ENCODE assay signal across 16 mouse cellular contexts in the genomic region with DNA sequence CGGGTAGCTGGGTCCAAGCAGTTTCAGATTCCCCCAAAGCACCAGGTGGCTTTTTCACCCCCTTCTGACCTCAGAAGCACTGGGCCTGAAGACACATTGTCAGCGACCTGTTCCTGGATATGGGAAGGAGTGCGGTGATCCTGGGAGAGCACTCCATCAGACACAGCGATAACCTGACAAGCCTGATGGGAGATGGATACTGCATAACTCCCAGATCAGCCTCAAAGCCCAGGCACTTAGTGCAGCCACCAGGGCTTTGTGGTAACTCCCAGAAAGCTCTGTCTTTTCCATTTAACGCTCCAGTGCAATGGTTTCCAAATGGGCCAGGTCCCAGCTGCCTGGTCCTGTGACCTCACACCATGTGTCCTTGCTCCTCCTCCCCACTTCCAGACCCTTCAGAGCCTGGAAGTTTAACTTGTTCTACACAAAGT.
A peak's percentile ranks its signal among the peaks of the same experiment; 100 is the strongest.
DNase-seq lines count a peak whose midpoint lies in the region; ATAC-seq and TF ChIP-seq lines count a peak whose summit lies in the region.
"Had no signal": no experiment of that assay in that cellular context is flagged by ENCODE, and none has a peak within 500 bp of the region (broad histone marks: within the 10 kb centered on the region; RNA-seq: fewer than 3 reads in every experiment).

No protein-coding gene starts in this region.

- WGBS in forebrain, embryonic 10.5 days = 54% methylated on average over 5 of the region's 5 CpGs
- 55% methylated on average over 5 of the region's 5 CpGs for WGBS in forebrain, postnatal 0 days
- WGBS in kidney, adult 2 months = 33% methylated on average over 5 of the region's 5 CpGs
- 20% methylated on average over 5 of the region's 5 CpGs for WGBS in neural tube, embryonic 13.5 days
- WGBS in forebrain, embryonic 15.5 days = 50% methylated on average over 5 of the region's 5 CpGs

- H3K9ac ChIP-seq in forebrain, postnatal 0 days = no peak overlapping the region
- H3K9ac ChIP-seq in neural tube, embryonic 13.5 days = no peak overlapping the region
- no peak overlapping the region for H3K9ac ChIP-seq in forebrain, embryonic 15.5 days (replicated peaks)
- H3K9ac ChIP-seq: liver, embryonic 12.5 days; lung, embryonic 15.5 days had no signal

- TF ChIP-seq CTCF in forebrain, postnatal 0 days (IDR thresholded peaks at IDR 0.05; ENCODE audit: low read depth) = no peak
- TF ChIP-seq CTCF in kidney, adult 2 months (conservative IDR thresholded peaks at IDR 0.05; ENCODE audit: insufficient read depth, insufficient read length, low read depth, low read length) = no peak

- H3K27me3 ChIP-seq in forebrain, embryonic 10.5 days (ENCODE audit: poor library complexity, severe bottlenecking) = no peaks in the 10 kb centered on the region
- no peaks in the 10 kb centered on the region for H3K27me3 ChIP-seq in forebrain, postnatal 0 days (ENCODE audit: insufficient read depth, low read length)
- H3K27me3 ChIP-seq in kidney, adult 2 months (replicated peaks; ENCODE audit: control insufficient read depth, insufficient read depth, low read length) = no peaks in the 10 kb centered on the region
- no peaks in the 10 kb centered on the region for H3K27me3 ChIP-seq in neural tube, embryonic 13.5 days
- H3K27me3 ChIP-seq in forebrain, embryonic 15.5 days = no peaks in the 10 kb centered on the region
- H3K27me3 ChIP-seq: liver, embryonic 12.5 days; lung, embryonic 15.5 days had no signal

- no peak overlapping the region for H3K4me2 ChIP-seq in forebrain, postnatal 0 days (ENCODE audit: low read depth)
- no peak overlapping the region for H3K4me2 ChIP-seq in neural tube, embryonic 13.5 days
- H3K4me2 ChIP-seq in forebrain, embryonic 15.5 days (replicated peaks) = no peak overlapping the region
- H3K4me2 ChIP-seq: liver, embryonic 12.5 days; lung, embryonic 15.5 days had no signal

- peaks cover 28% of the 10 kb centered on the region for H3K4me1 ChIP-seq in forebrain, embryonic 10.5 days
- no peaks in the 10 kb centered on the region for H3K4me1 ChIP-seq in forebrain, postnatal 0 days (ENCODE audit: insufficient read depth)
- no peaks in the 10 kb centered on the region for H3K4me1 ChIP-seq in kidney, adult 2 months (ENCODE audit: control insufficient read depth, insufficient read depth, low read length)
- peaks cover 11% of the 10 kb centered on the region for H3K4me1 ChIP-seq in neural tube, embryonic 13.5 days (replicated peaks)
- H3K4me1 ChIP-seq in forebrain, embryonic 15.5 days = no peaks in the 10 kb centered on the region
- H3K4me1 ChIP-seq: liver, embryonic 12.5 days; lung, embryonic 15.5 days had no signal

- ATAC-seq in forebrain, postnatal 0 days = no peak
- peak; percentile 75 for ATAC-seq in neural tube, embryonic 13.5 days (ENCODE audit: low read depth)
- no peak for ATAC-seq in forebrain, embryonic 15.5 days (replicated peaks)
- ATAC-seq: liver, embryonic 12.5 days had no signal

- no peak for TF ChIP-seq POLR2A in kidney, adult 2 months (IDR thresholded peaks at IDR 0.05; ENCODE audit: low read depth, low read length)

- DNase-seq in forebrain, embryonic 10.5 days (ENCODE audit: extremely low spot score, low spot score) = no peak
- no peak for DNase-seq in forebrain, postnatal 0 days
- DNase-seq in kidney, postnatal 4 days = peak; percentile 57 to 69
- DNase-seq in kidney, adult 2 months = no peak
- peak; percentile 55 for DNase-seq in forelimb bud, embryonic 11.5 days (ENCODE audit: low read depth, low spot score)
- no peak for DNase-seq in layer of hippocampus, postnatal 25 days (ENCODE audit: extremely low spot score in 1 of 2, low spot score in 1 of 2)
- DNase-seq: cerebellum, adult 11 months; gastrocnemius, postnatal 25 days; heart, postnatal 14 days; right cerebral cortex, postnatal 14 days had no signal

- H3K36me3 ChIP-seq in forebrain, embryonic 10.5 days (replicated peaks) = no peaks in the 10 kb centered on the region
- no peaks in the 10 kb centered on the region for H3K36me3 ChIP-seq in forebrain, postnatal 0 days (ENCODE audit: insufficient read depth)
- no peaks in the 10 kb centered on the region for H3K36me3 ChIP-seq in kidney, adult 2 months (ENCODE audit: control insufficient read depth, insufficient read depth, low read length)
- H3K36me3 ChIP-seq in neural tube, embryonic 13.5 days = peaks cover 4% of the 10 kb centered on the region; the same call in 1 of the 2 replicates
- H3K36me3 ChIP-seq in forebrain, embryonic 15.5 days = no peaks in the 10 kb centered on the region
- H3K36me3 ChIP-seq: liver, embryonic 12.5 days; lung, embryonic 15.5 days had no signal

- no peak overlapping the region for H3K4me3 ChIP-seq in forebrain, embryonic 10.5 days
- no peak overlapping the region for H3K4me3 ChIP-seq in forebrain, postnatal 0 days (ENCODE audit: low read depth, low read length)
- no peak overlapping the region for H3K4me3 ChIP-seq in kidney, adult 2 months (ENCODE audit: insufficient read depth, low read depth, low read length)
- no peak overlapping the region for H3K4me3 ChIP-seq in neural tube, embryonic 13.5 days
- H3K4me3 ChIP-seq in forebrain, embryonic 15.5 days = no peak overlapping the region
- H3K4me3 ChIP-seq: heart, embryonic 10.5 days; layer of hippocampus, adult 2 months; liver, embryonic 12.5 days; lung, embryonic 15.5 days had no signal

- H3K27ac ChIP-seq in forebrain, embryonic 10.5 days = 0 out of 2 replicates have a peak overlapping the region, but pooled peaks have one; percentile 35
- no peak overlapping the region for H3K27ac ChIP-seq in forebrain, postnatal 0 days (ENCODE audit: low read depth, low read length)
- no peak overlapping the region for H3K27ac ChIP-seq in kidney, adult 2 months (ENCODE audit: insufficient read depth, low read depth, low read length)
- peak overlapping the region; percentile 23; the same call in 1 of the 2 replicates for H3K27ac ChIP-seq in neural tube, embryonic 13.5 days (replicated peaks)
- no peak overlapping the region for H3K27ac ChIP-seq in forebrain, embryonic 15.5 days (replicated peaks)
- H3K27ac ChIP-seq: heart, embryonic 10.5 days; layer of hippocampus, adult 2 months; liver, embryonic 12.5 days; lung, embryonic 15.5 days had no signal

- H3K9me3 ChIP-seq in forebrain, embryonic 10.5 days = no peaks in the 10 kb centered on the region
- no peaks in the 10 kb centered on the region for H3K9me3 ChIP-seq in forebrain, postnatal 0 days (ENCODE audit: low read length)
- peaks cover 7% of the 10 kb centered on the region; the same call in 1 of the 2 replicates for H3K9me3 ChIP-seq in neural tube, embryonic 13.5 days
- no peaks in the 10 kb centered on the region for H3K9me3 ChIP-seq in forebrain, embryonic 15.5 days
- H3K9me3 ChIP-seq: heart, embryonic 10.5 days; liver, embryonic 12.5 days; lung, embryonic 15.5 days had no signal

Comparison
In these comparisons a context has a peak if more than half of its experiments do, and no peak if none do; other contexts are left out.
1. DNase-seq: peak in kidney, postnatal 4 days (2 of 2) and forelimb bud, embryonic 11.5 days (single experiment); none in forebrain, embryonic 10.5 days (single experiment), forebrain, postnatal 0 days (single experiment), kidney, adult 2 months (single experiment) and layer of hippocampus, postnatal 25 days (0 of 2).
2. H3K27ac ChIP-seq: peak in forebrain, embryonic 10.5 days (single experiment) and neural tube, embryonic 13.5 days (single experiment); none in forebrain, postnatal 0 days (single experiment), kidney, adult 2 months (single experiment) and forebrain, embryonic 15.5 days (single experiment).